Mouse (Mus musculus) ES-E14 (cell line): ENCODE results near the gene Tek. TPM values are rescaled to one million over a fixed set of nuclear protein-coding genes. Genes with fewer than 3 reads are reported as not detected.
"Not testable (repeated sequence)": the region's sequence is repeated elsewhere in the genome, so short reads cannot be mapped to it uniquely, and the experiment has no call there.

Experiments
- DNase-seq: peaks from one replicate; pipeline ENCODE4 v3.0.0-alpha.2; 2013; ENCODE audit warnings: low read depth, low spot score
- H3K27ac ChIP-seq: 2 replicates; pipeline ENCODE4 v1.5.1; 2012; ENCODE audit warnings: low read depth, mild to moderate bottlenecking, low read length, moderate library complexity, mixed read lengths; ENCODE audit not compliant: poor library complexity, insufficient read depth, severe bottlenecking
- H3K36me3 ChIP-seq: 2 replicates; pipeline ENCODE4 v1.6.1; 2012; ENCODE audit warnings: mild to moderate bottlenecking, low read length, moderate library complexity, mixed read lengths; ENCODE audit not compliant: control insufficient read depth, poor library complexity, insufficient read depth, severe bottlenecking
- H3K4me1 ChIP-seq, 2 experiments: fragments of 150-350 bp in 1 of 2; sonication (generic) in 1 of 2; 2 replicates each; pipeline ENCODE4 v1.6.1; 2012; ENCODE audit warnings: low read length in 2 of 2, mild to moderate bottlenecking in 1 of 2, mixed read lengths in 1 of 2; ENCODE audit not compliant: control insufficient read depth in 2 of 2, insufficient read depth in 2 of 2, poor library complexity in 1 of 2
- H3K4me3 ChIP-seq, 2 experiments: fragments of 150-350 bp in 1 of 2; sonication (generic) in 1 of 2; 2 replicates each; pipeline ENCODE4 v1.5.1; 2012; ENCODE audit warnings: low read length in 2 of 2, low read depth in 1 of 2, mild to moderate bottlenecking in 1 of 2, mixed read lengths in 1 of 2; ENCODE audit not compliant: insufficient read depth in 1 of 2, poor library complexity in 1 of 2, severe bottlenecking in 1 of 2
- H3K9ac ChIP-seq: 2 replicates; pipeline ENCODE4 v1.6.1; 2012; ENCODE audit warnings: low read depth, mild to moderate bottlenecking, low read length, mixed read lengths; ENCODE audit not compliant: poor library complexity, insufficient read depth, severe bottlenecking
- H3K9me3 ChIP-seq: fragments of 150-350 bp; sonication (generic); 2 replicates; pipeline ENCODE4 v1.6.1; 2012; ENCODE audit warnings: low read depth, mild to moderate bottlenecking, low read length; ENCODE audit not compliant: control insufficient read depth, insufficient read depth
- CHD2 ChIP-seq: IDR thresholded peaks from 2 replicates; pipeline ENCODE4 v1.6.1; 2014; ENCODE audit warnings: mild to moderate bottlenecking, low read depth, low read length, inconsistent platforms
- HCFC1 ChIP-seq: IDR thresholded peaks from 2 replicates; pipeline ENCODE4 v1.6.1; 2012; ENCODE audit warnings: low read length, inconsistent platforms, borderline replicate concordance; ENCODE audit not compliant: insufficient read depth
- MAFK ChIP-seq: IDR thresholded peaks from 2 replicates; pipeline ENCODE4 v1.6.1; 2014; ENCODE audit warnings: mild to moderate bottlenecking, low read depth, low read length, inconsistent platforms; ENCODE audit not compliant: insufficient read depth
- ZC3H11A ChIP-seq: IDR thresholded peaks from 2 replicates; pipeline ENCODE4 v1.6.1; 2012; ENCODE audit warnings: low read depth, mild to moderate bottlenecking, inconsistent platforms, low read length, borderline replicate concordance
- ZNF384 ChIP-seq: IDR thresholded peaks from 2 replicates; pipeline ENCODE4 v1.6.1; 2012; ENCODE audit warnings: low read depth, low read length, inconsistent platforms
- in situ Hi-C, 2 experiments: fragments of 600-800 bp; cut with MboI; formaldehyde crosslinking; loops; one replicate each; pipeline ENCODE4 v1.15.1; 2025; ENCODE audit warnings: low sequenced_read_pairs in 2 of 2, inconsistent platforms in 1 of 2; ENCODE audit not compliant: unreplicated experiment in 2 of 2
- total RNA-seq: library from RNA; depleted of rRNA; stranded (reverse); fragments of 300-350 nt; gene quantifications from 2 replicates; pipeline ENCODE4 v1.2.3, GENCODE M21; 2012; rRNA removed

Tek gene
- total RNA-seq: 9.4 and 15.2 TPM in 2 replicates

DNA sequence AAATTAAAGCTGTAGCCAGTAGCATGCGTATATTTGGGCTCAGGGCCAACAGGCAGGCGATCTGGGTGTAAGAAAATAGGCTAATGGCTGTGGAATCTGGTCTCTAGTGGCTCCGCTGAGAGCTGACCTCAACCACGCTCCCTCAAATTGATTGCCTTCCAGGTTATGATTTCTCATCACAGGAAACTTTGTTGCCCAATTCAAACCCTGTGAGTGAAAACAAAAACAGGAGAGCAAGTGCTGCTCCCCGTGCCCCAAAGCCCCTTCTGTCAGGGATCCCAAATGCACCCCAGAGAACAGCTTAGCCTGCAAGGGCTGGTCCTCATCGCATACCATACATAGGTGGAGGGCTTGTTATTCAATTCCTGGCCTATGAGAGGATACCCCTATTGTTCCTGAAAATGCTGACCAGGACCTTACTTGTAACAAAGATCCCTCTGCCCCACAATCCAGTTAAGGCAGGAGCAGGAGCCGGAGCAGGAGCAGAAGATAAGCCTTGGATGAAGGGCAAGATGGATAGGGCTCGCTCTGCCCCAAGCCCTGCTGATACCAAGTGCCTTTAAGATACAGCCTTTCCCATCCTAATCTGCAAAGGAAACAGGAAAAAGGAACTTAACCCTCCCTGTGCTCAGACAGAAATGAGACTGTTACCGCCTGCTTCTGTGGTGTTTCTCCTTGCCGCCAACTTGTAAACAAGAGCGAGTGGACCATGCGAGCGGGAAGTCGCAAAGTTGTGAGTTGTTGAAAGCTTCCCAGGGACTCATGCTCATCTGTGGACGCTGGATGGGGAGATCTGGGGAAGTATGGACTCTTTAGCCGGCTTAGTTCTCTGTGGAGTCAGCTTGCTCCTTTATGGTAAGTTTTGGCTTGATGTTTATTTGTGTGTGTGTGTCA, at the start of gene Tek:
Gene Tek (plus strand): TSS at position 452 of the 894 bp plus-strand sequence.
- TF ChIP-seq MAFK (peak; percentile 54; the same call in 1 of the 2 replicates), CHD2 (no peak)
- Histone ChIP-seq H3K9me3 (no peaks in the 10 kb centered on the region), H3K9ac (peak within 1 kb of the TSS; percentile 6; the same call in 1 of the 2 replicates), H3K4me1 (peaks cover 6% of the 10 kb centered on the region in 2 experiments; a peak in 1 of 4 replicates), H3K27ac (no peak within 1 kb of the TSS), H3K36me3 (no peaks in the 10 kb centered on the region), H3K4me3 (peak within 1 kb of the TSS; percentile 13 to 64; a peak in 3 of 4 replicates)
- in situ Hi-C loops: no loop called here
- no peak for DNase-seq

- DNase-seq, H3K4me1 ChIP-seq, H3K9me3 ChIP-seq, H3K27ac ChIP-seq, H3K4me3 ChIP-seq, H3K36me3 ChIP-seq, H3K9ac ChIP-seq: not testable (repeated sequence)
- in situ Hi-C loops: loop anchor here in 1 of 2 experiments (25.0 kb wide), 1 partner anchor 222 kb away; no protein-coding TSS in a partner anchor
These were observed 49.3 kb upstream of the Tek start for GRCm38 (mm10) chr4:94689804-94690203.

- in situ Hi-C loops: loop anchor here in 1 of 2 experiments (25.0 kb wide), 1 partner anchor 221 kb away; no protein-coding TSS in a partner anchor
- no peak for DNase-seq
- no peak overlapping the region for H3K4me3 ChIP-seq
- no peaks in the 10 kb centered on the region for H3K9me3 ChIP-seq
- TF ChIP-seq MAFK: no peak
- H3K4me1 ChIP-seq: no peaks in the 10 kb centered on the region
- H3K27ac ChIP-seq: no peak overlapping the region
- no peak overlapping the region for H3K9ac ChIP-seq
- no peaks in the 10 kb centered on the region for H3K36me3 ChIP-seq
These were observed 48.0 kb upstream of the Tek start for GRCm38 (mm10) chr4:94691078-94691477.

DNA sequence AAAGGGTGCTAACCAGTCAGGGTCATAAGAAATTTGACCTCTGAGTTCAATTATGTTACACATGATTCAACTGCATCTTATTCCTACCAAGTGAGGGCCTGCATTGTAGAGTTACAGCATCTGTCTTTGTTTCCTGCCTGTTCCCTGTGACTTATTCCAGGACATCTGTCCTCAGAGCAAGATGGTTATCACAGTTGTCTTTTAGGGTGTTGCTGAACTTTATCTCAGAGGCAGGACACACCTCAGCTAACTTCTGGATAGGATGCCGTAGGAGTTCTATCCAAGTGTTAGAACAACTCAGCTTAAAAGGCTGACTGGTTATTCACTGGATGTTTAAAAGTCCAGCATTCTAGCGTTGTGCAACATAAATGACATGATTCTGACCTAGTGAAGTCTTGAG, 46.9 kb upstream of the Tek start:
- in situ Hi-C loops: loop anchor here in 1 of 2 experiments (25.0 kb wide), 1 partner anchor 220 kb away; no protein-coding TSS in a partner anchor
- H3K27ac ChIP-seq: no peak overlapping the region
- H3K36me3 ChIP-seq: no peaks in the 10 kb centered on the region
- TF ChIP-seq ZC3H11A (no peak), MAFK (no peak), ZNF384 (no peak), HCFC1 (no peak), CHD2 (no peak)
- no peak overlapping the region for H3K4me3 ChIP-seq
- no peak overlapping the region for H3K9ac ChIP-seq
- DNase-seq: no peak
- no peaks in the 10 kb centered on the region for H3K9me3 ChIP-seq
- H3K4me1 ChIP-seq: no peaks in the 10 kb centered on the region

DNA sequence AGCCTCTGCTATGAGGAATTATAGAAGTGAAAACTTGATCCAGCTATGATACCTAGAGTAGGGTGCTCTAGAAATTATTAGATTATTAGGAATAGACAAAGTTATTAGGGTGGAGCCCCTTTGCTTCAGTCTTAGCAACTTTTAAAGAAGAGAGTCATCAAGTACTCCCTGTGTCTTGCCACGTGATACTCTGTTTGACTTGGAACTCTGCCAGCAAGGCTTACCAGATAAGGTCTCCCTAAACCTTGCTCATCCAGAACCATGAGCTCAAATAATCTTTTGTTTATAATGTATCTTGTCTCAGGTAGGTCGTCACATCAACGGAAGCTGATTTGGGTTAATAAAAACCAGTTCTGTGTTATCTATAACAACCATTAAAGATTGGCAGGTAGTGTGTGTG, 42.7 kb upstream of the Tek start:
- Histone ChIP-seq H3K9ac (no peak overlapping the region), H3K4me3 (no peak overlapping the region), H3K9me3 (no peaks in the 10 kb centered on the region), H3K27ac (no peak overlapping the region), H3K4me1 (no peaks in the 10 kb centered on the region), H3K36me3 (no peaks in the 10 kb centered on the region)
- in situ Hi-C loops: loop anchor here in 1 of 2 experiments (25.0 kb wide), 1 partner anchor 216 kb away; no protein-coding TSS in a partner anchor
- TF ChIP-seq CHD2 (no peak), MAFK (no peak), ZNF384 (no peak), HCFC1 (no peak), ZC3H11A (no peak)
- DNase-seq: no peak
